ENCODE assay signal across 13 mouse cellular contexts in genomic region chr17:85694499-85694898, GRCm38 (mm10). TPM values are rescaled to one million over a fixed set of nuclear protein-coding genes. Genes with fewer than 3 reads are reported as not detected.
DNase-seq lines count a peak whose midpoint lies in the region; ATAC-seq lines count a peak whose summit lies in the region.
"Had no signal": no experiment of that assay in that cellular context is flagged by ENCODE, and none has a peak within 500 bp of the region (broad histone marks: within the 10 kb centered on the region; RNA-seq: fewer than 3 reads in every experiment).

No protein-coding gene starts in this region.

- ATAC-seq in kidney, embryonic 16.5 days (ENCODE audit: low FRiP score, low TSS enrichment) = no peak
- no peak for ATAC-seq in midbrain, embryonic 14.5 days (ENCODE audit: low FRiP score, low TSS enrichment)
- ATAC-seq in stomach, embryonic 14.5 days (ENCODE audit: insufficient number of reproducible peaks, insufficient read depth, low FRiP score, low read depth) = no peak

- H3K4me1 ChIP-seq in kidney, embryonic 16.5 days (ENCODE audit: insufficient read depth, low read length) = peaks cover 3% of the 10 kb centered on the region; the same call in 1 of the 2 replicates
- peaks cover 24% of the 10 kb centered on the region for H3K4me1 ChIP-seq in midbrain, embryonic 10.5 days
- no peaks in the 10 kb centered on the region for H3K4me1 ChIP-seq in midbrain, embryonic 14.5 days (ENCODE audit: control insufficient read depth, insufficient read depth, low read length)
- peaks cover 5% of the 10 kb centered on the region; the same call in 1 of the 2 replicates for H3K4me1 ChIP-seq in stomach, embryonic 14.5 days (ENCODE audit: control insufficient read depth, insufficient read depth, low read length)

- WGBS in kidney, embryonic 16.5 days = 77% methylated on average over 6 of the region's 6 CpGs
- 77% methylated on average over 6 of the region's 6 CpGs for WGBS in midbrain, embryonic 10.5 days
- WGBS in midbrain, embryonic 14.5 days = 75% methylated on average over 6 of the region's 6 CpGs
- whole genome bisulfite sequencing in stomach, embryonic 14.5 days = 79% methylated on average over 6 of the region's 6 CpGs

- H3K36me3 ChIP-seq in kidney, embryonic 16.5 days (ENCODE audit: insufficient read depth, low read length) = no peaks in the 10 kb centered on the region
- H3K36me3 ChIP-seq in midbrain, embryonic 10.5 days = no peaks in the 10 kb centered on the region
- H3K36me3 ChIP-seq in midbrain, embryonic 14.5 days (ENCODE audit: control insufficient read depth, insufficient read depth, low read length) = no peaks in the 10 kb centered on the region
- H3K36me3 ChIP-seq in stomach, embryonic 14.5 days (ENCODE audit: control insufficient read depth, insufficient read depth, low read length) = no peaks in the 10 kb centered on the region
- H3K36me3 ChIP-seq: limb, embryonic 13.5 days; neural tube, embryonic 15.5 days had no signal

- H3K9ac ChIP-seq in kidney, embryonic 16.5 days (replicated peaks; ENCODE audit: low read length) = no peak overlapping the region
- no peak overlapping the region for H3K9ac ChIP-seq in midbrain, embryonic 14.5 days (replicated peaks; ENCODE audit: low read length)
- no peak overlapping the region for H3K9ac ChIP-seq in stomach, embryonic 14.5 days (replicated peaks; ENCODE audit: low read depth, low read length)
- H3K9ac ChIP-seq: limb, embryonic 13.5 days; neural tube, embryonic 15.5 days had no signal

- peaks cover 66% of the 10 kb centered on the region for H3K27me3 ChIP-seq in kidney, embryonic 16.5 days (ENCODE audit: insufficient read depth, low read length)
- H3K27me3 ChIP-seq in midbrain, embryonic 10.5 days (ENCODE audit: low read depth, poor library complexity, severe bottlenecking) = peaks cover 100% of the 10 kb centered on the region
- peaks cover 83% of the 10 kb centered on the region for H3K27me3 ChIP-seq in midbrain, embryonic 14.5 days (ENCODE audit: control insufficient read depth, insufficient read depth, low read length)
- peaks cover 24% of the 10 kb centered on the region for H3K27me3 ChIP-seq in stomach, embryonic 14.5 days (ENCODE audit: control insufficient read depth, insufficient read depth, low read length)

- H3K4me2 ChIP-seq in kidney, embryonic 16.5 days (replicated peaks; ENCODE audit: low read depth, low read length) = peak overlapping the region; percentile 8; the same call in 1 of the 2 replicates
- H3K4me2 ChIP-seq in midbrain, embryonic 14.5 days (ENCODE audit: low read length) = no peak overlapping the region
- H3K4me2 ChIP-seq in stomach, embryonic 14.5 days (replicated peaks; ENCODE audit: low read depth, low read length) = 0 out of 2 replicates have a peak overlapping the region, but pooled peaks have one; percentile 76
- H3K4me2 ChIP-seq: limb, embryonic 13.5 days; neural tube, embryonic 15.5 days had no signal

- H3K9me3 ChIP-seq in kidney, embryonic 16.5 days (ENCODE audit: low read length) = peaks cover 5% of the 10 kb centered on the region; the same call in 1 of the 2 replicates
- H3K9me3 ChIP-seq in midbrain, embryonic 10.5 days (replicated peaks) = peaks cover 8% of the 10 kb centered on the region; the same call in 1 of the 2 replicates
- H3K9me3 ChIP-seq in midbrain, embryonic 14.5 days (ENCODE audit: control insufficient read depth, low read length) = no peaks in the 10 kb centered on the region
- peaks cover 4% of the 10 kb centered on the region; the same call in 1 of the 2 replicates for H3K9me3 ChIP-seq in stomach, embryonic 14.5 days (ENCODE audit: control insufficient read depth, low read depth, low read length)
- H3K9me3 ChIP-seq: neural tube, embryonic 15.5 days had no signal

- no peak for DNase-seq in kidney, postnatal 25 days
- peak; percentile 5 for DNase-seq in midbrain, embryonic 10.5 days (ENCODE audit: low spot score)
- DNase-seq in midbrain, embryonic 14.5 days = no peak
- DNase-seq in ZHBTc4 (ENCODE audit: low read depth, low spot score) = peak; percentile 36
- no peak for DNase-seq in neural tube, embryonic 10.5 days (ENCODE audit: extremely low spot score, low spot score)
- DNase-seq: adrenal gland, postnatal 25 days; cerebellum, postnatal 25 days; kidney, postnatal 4 days; thymus, adult 2 months had no signal

- peak overlapping the region; percentile 38 for H3K4me3 ChIP-seq in kidney, embryonic 16.5 days (ENCODE audit: low read length)
- no peak overlapping the region for H3K4me3 ChIP-seq in midbrain, embryonic 10.5 days
- no peak overlapping the region for H3K4me3 ChIP-seq in midbrain, embryonic 14.5 days (replicated peaks; ENCODE audit: low read depth, low read length)
- H3K4me3 ChIP-seq in stomach, embryonic 14.5 days (ENCODE audit: low read depth, low read length) = 0 out of 2 replicates have a peak overlapping the region, but pooled peaks have one; percentile 44
- H3K4me3 ChIP-seq: limb, embryonic 13.5 days; neural tube, embryonic 15.5 days had no signal

- peak overlapping the region; percentile 64; the same call in 1 of the 2 replicates for H3K27ac ChIP-seq in kidney, embryonic 16.5 days (ENCODE audit: low read length)
- H3K27ac ChIP-seq in midbrain, embryonic 10.5 days (replicated peaks) = no peak overlapping the region
- no peak overlapping the region for H3K27ac ChIP-seq in midbrain, embryonic 14.5 days (replicated peaks; ENCODE audit: low read depth, low read length)
- H3K27ac ChIP-seq in stomach, embryonic 14.5 days (ENCODE audit: low read length) = no peak overlapping the region
- H3K27ac ChIP-seq: limb, embryonic 13.5 days; neural tube, embryonic 15.5 days had no signal

RNA-seq across cellular contexts. Expression of gene Six2, which starts 6.4 kb away (rescaled TPM):
- 13.3 and 15.9 TPM in 2 replicates for polyA plus RNA-seq in kidney, embryonic 16.5 days (2015; fragmentation: Nextera tagmentation; extraction: Ambion mirVana)
- 1.6 and 3.0 TPM in 2 replicates for polyA plus RNA-seq in midbrain, embryonic 10.5 days (2016; fragmentation: Nextera tagmentation; extraction: Ambion mirVana)
- 0.42 and 0.57 TPM in 2 replicates for polyA plus RNA-seq in midbrain, embryonic 14.5 days (2014; fragmentation: Nextera tagmentation; extraction: Ambion mirVana)
- polyA plus RNA-seq in stomach, embryonic 14.5 days (2014; fragmentation: Nextera tagmentation; extraction: Ambion mirVana) = 7.6 and 8.9 TPM in 2 replicates
- polyA plus RNA-seq: neural tube, embryonic 15.5 days had no signal

Comparison
In these comparisons a context has a peak if more than half of its experiments do, and no peak if none do; other contexts are left out.
1. DNase-seq: peak in midbrain, embryonic 10.5 days (single experiment) and ZHBTc4 (single experiment); none in kidney, postnatal 25 days (0 of 2), midbrain, embryonic 14.5 days (single experiment) and neural tube, embryonic 10.5 days (single experiment).
2. H3K4me3 ChIP-seq: peak in kidney, embryonic 16.5 days (single experiment) and stomach, embryonic 14.5 days (single experiment); none in midbrain, embryonic 10.5 days (single experiment) and midbrain, embryonic 14.5 days (single experiment).